Mouse (Mus musculus) heart, embryonic 13.5 days (tissue): ENCODE results near the gene Ubp1. TPM values are rescaled to one million over a fixed set of nuclear protein-coding genes. Genes with fewer than 3 reads are reported as not detected.

Experiments used
- ATAC-seq: fragments of 200-750 bp; cut with Nextera tagmentation; 2 replicates; pipeline ENCODE4 v1.8.0; 2017; ENCODE audit warnings: moderate TSS enrichment; ENCODE audit not compliant: insufficient number of reproducible peaks, low FRiP score, low TSS enrichment; ENCODE audit errors: extremely low read depth
- H3K27ac ChIP-seq: fragments of 300-500 bp; sonication (generic); replicated peaks from 2 replicates; pipeline ENCODE4 v1.5.1; 2015; ENCODE audit warnings: moderate library complexity, mild to moderate bottlenecking, inconsistent platforms
- H3K27me3 ChIP-seq: fragments of 300-500 bp; sonication (generic); replicated peaks from 2 replicates; pipeline ENCODE4 v1.6.1; 2015; ENCODE audit warnings: mild to moderate bottlenecking, inconsistent platforms
- H3K36me3 ChIP-seq: fragments of 300-500 bp; sonication (generic); 2 replicates; pipeline ENCODE4 v1.6.1; 2015; ENCODE audit warnings: mild to moderate bottlenecking, inconsistent platforms
- H3K4me1 ChIP-seq: fragments of 300-500 bp; sonication (generic); 2 replicates; pipeline ENCODE4 v1.6.1; 2015; ENCODE audit warnings: inconsistent platforms
- H3K4me2 ChIP-seq: fragments of 300-500 bp; sonication (generic); 2 replicates; pipeline ENCODE4 v1.6.1; 2015; ENCODE audit warnings: inconsistent platforms, mild to moderate bottlenecking, moderate library complexity
- H3K4me3 ChIP-seq: fragments of 300-500 bp; sonication (generic); 2 replicates; pipeline ENCODE4 v1.5.1; 2015; ENCODE audit warnings: moderate library complexity, mild to moderate bottlenecking, inconsistent platforms
- H3K9ac ChIP-seq: fragments of 300-500 bp; sonication (generic); 2 replicates; pipeline ENCODE4 v1.6.1; 2015; ENCODE audit warnings: inconsistent platforms, mild to moderate bottlenecking, moderate library complexity
- H3K9me3 ChIP-seq: fragments of 300-500 bp; sonication (generic); 2 replicates; pipeline ENCODE4 v1.6.1; 2016; ENCODE audit warnings: inconsistent platforms
- WGBS: fragments of 180-500 bp; shearing (Covaris S2); methylation state at CpG from one replicate; pipeline ENCODE4 v1.1.7; 2015; ENCODE audit warnings: mixed read lengths; 5-methylcytosine and 5-hydroxymethylcytosine counted together
- polyA plus RNA-seq: library from polyadenylated mRNA; unstranded; fragments of >200 nt; fragmentation: Nextera tagmentation; extraction: Ambion mirVana; gene quantifications from 2 replicates; pipeline ENCODE4 v1.2.1, GENCODE M21; 2015

Ubp1 gene
- polyA plus RNA-seq, 1 experiment from 2014 or later = 21.1 TPM

DNA sequence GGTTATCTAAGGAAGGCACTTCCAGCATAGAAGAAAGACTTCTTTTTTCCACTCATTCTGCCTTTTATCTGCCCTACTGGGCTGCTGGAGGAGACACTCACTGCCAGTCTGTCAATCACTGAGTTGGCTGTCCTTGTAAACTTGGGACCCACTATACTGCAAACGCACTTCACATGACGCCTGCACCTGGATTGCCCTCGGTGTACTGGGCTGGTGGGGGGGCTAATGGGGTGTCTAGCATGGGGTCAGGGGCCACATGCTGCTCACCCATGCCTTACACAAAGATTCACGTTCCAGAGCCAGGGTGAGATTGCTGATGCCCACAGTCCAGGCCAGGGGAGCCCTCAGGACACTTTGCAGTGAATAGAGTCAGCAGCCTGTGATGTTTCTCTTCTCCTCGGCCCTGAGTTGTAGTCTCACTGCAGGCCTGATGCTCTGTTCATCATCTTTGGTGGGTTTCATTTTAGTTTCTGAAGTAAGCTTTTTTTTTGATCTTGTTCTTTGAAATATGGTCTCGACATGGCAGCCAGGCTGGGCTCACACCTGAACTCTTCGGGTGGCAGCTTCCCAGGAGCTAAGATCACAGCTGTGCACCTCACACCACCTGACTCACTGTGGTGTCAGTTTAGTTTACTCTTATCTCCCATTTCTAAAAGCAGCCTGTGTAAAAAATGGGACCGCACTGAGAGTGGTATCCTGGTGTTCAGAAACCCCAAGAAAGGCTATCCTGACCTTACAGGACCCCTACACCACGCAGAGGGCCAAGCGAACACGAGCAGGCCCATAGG, 52.3 kb downstream of the Ubp1 start:
- no peak overlapping the region for H3K27ac ChIP-seq

DNA sequence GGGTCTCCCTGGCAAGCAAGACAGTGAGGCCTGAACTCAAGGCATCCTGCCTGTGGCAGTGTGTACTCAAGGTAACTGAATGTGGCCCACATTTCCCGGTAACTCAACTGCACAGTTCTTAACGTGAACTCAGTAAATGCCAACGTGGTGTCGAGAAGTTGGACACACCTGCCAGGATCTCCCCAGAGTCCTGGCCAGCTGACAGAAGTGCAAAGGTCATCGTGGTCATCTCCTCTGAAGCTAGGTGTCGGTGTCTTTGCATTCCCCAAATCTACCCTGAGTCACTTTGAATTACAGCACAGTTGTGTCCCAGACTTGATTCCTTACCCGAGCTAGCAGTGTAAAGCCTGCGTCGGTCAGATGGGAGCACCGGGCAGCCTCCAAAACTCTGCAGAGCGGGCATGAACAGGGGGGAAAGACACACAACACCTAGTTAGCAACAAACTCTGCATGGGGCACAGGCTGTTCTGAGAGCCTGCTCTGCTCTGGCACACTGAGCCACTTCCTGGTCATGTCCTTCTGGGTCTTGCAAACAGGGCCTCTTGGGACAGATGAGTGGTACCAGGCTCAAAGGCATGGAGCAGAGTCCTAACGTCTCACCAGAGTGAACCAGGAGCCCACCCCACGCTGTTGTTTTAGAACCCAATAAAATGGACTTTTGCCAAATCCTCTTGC, 54.3 kb downstream of the Ubp1 start:
- Histone ChIP-seq H3K4me3 (no peak overlapping the region), H3K36me3 (no peaks in the 10 kb centered on the region), H3K4me2 (no peak overlapping the region), H3K27ac (no peak overlapping the region), H3K9me3 (no peaks in the 10 kb centered on the region), H3K4me1 (peaks cover 43% of the 10 kb centered on the region), H3K27me3 (peaks cover 6% of the 10 kb centered on the region; the same call in 1 of the 2 replicates), H3K9ac (no peak overlapping the region)
- 79% methylated on average over 13 of the region's 13 CpGs for WGBS
- ATAC-seq = no peak; the same call in 1 of the 2 replicates

More for the DNA sequence above, 52.3 kb downstream of the Ubp1 start:
- Histone ChIP-seq H3K9ac (no peak overlapping the region), H3K9me3 (no peaks in the 10 kb centered on the region), H3K4me2 (no peak overlapping the region), H3K27me3 (no peaks in the 10 kb centered on the region), H3K4me1 (peaks cover 44% of the 10 kb centered on the region), H3K4me3 (no peak overlapping the region), H3K36me3 (peaks cover 19% of the 10 kb centered on the region)
- no peak for ATAC-seq
- 73% methylated on average over 11 of the region's 11 CpGs for WGBS

DNA sequence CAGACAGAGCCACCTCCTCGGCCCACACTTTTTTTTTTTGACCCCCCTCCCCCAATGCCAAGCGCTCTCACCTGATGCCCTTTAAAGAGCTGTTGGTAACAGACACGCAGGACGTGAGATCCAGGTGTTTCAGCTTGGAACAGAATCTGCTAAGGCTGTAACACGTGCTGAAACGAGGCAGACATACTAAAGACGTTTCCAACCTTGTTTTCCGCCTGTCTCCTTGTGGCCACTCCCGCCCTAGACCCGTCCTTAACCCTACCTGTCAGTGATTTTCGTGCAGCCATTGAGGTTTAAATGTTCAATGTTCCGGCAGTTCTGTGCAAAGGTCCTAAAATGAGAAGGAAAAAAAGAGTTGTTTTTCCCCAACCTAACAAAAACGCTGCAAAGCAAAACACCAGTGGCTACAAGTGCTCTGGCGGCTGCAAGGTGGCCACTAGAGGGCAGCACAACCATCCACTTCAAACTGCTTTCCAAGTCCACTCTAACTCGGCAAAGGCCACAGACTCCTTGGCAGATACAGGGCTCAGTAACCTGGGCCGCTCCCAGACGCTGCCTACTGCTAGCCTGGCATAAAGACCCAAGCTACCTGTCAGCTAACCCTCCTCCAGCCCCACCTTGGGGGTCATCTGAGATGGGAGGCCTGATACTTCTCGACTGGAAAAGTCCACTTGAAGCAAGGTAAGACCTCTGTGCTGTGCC, 60.0 kb downstream of the Ubp1 start:
- Histone ChIP-seq H3K27me3 (peaks cover 6% of the 10 kb centered on the region; the same call in 1 of the 2 replicates), H3K4me1 (peaks cover 2% of the 10 kb centered on the region; the same call in 1 of the 2 replicates), H3K4me3 (peak overlapping the region; percentile 37), H3K9me3 (no peaks in the 10 kb centered on the region), H3K4me2 (peak overlapping the region; percentile 67), H3K9ac (peak overlapping the region; percentile 72), H3K36me3 (no peaks in the 10 kb centered on the region), H3K27ac (no peak overlapping the region)
- WGBS = 23% methylated on average over 18 of the region's 18 CpGs
- no peak for ATAC-seq

DNA sequence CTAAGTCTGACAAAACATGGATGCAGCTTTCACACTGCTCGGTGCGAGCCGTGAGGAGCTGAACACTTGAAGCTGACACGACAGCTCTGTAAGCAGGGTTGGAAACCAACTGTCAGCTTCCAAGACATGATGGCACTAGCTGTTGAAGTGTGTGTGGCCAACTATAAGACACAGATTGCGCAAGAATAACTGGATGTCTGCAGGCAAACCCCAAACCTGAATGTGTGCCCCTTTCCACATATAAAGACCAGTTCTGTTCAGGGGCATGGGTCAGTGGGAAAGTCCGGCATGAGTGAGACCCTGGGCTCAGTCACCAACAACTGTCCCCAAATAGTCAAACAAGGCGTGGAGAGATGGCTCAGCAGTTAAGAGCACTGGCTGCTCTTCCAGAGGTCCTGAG, 62.1 kb downstream of the Ubp1 start:
- Histone ChIP-seq H3K9ac (no peak overlapping the region), H3K27me3 (peaks cover 6% of the 10 kb centered on the region; the same call in 1 of the 2 replicates), H3K9me3 (no peaks in the 10 kb centered on the region), H3K4me3 (no peak overlapping the region), H3K36me3 (no peaks in the 10 kb centered on the region), H3K27ac (no peak overlapping the region), H3K4me2 (no peak overlapping the region), H3K4me1 (no peaks in the 10 kb centered on the region)
- WGBS = 78% methylated on average over 7 of the region's 7 CpGs
- no peak for ATAC-seq

DNA sequence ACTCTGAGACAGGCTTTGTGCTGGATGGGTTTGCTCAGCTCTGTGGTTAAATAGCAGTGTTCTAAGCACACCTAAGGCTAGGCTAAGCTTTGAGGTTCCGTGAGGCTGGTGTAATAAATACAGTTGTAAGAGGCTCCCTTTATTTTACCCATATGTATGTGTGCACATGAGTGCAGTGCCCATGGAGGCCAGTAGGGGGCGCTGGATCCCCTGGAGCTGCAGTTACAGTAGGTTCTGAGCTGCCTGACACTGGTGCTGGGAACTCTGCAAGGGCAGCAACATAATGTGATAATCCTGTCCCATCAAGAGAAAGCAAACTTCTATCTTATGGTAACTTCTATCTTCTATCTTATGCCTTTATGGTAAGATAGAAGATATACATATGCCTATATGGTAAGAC, 67.6 kb downstream of the Ubp1 start:
- Histone ChIP-seq H3K27me3 (no peaks in the 10 kb centered on the region), H3K9ac (no peak overlapping the region), H3K4me3 (no peak overlapping the region), H3K36me3 (0 out of 2 replicates have a peak, but pooled peaks cover 3% of the 10 kb centered on the region), H3K9me3 (no peaks in the 10 kb centered on the region), H3K4me1 (no peaks in the 10 kb centered on the region), H3K27ac (no peak overlapping the region), H3K4me2 (no peak overlapping the region)
- 47% methylated on average over 2 of the region's 2 CpGs for WGBS
- no peak for ATAC-seq

DNA sequence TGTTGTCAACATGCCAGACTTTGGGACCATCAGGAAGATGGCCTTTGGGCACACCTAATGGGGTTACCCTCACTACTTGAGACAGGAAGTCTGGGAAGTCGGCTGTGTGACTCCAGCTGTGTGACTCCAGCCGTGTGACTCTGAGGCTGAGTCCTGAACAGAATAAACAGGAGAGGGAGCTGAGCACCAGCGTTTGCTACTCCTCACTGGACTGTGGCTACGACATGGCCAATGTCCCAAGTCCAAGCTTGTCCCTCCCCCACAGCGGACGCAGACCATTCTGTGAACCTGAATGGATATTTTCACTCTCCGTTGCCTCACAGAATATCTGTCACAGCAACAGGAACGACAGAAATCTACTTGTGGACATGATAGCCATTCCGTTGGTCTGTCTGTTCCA, 76.1 kb downstream of the Ubp1 start:
- 66% methylated on average over 9 of the region's 9 CpGs for WGBS
- Histone ChIP-seq H3K36me3 (0 out of 2 replicates have a peak, but pooled peaks cover 3% of the 10 kb centered on the region), H3K4me1 (no peaks in the 10 kb centered on the region), H3K4me3 (no peak overlapping the region), H3K9me3 (no peaks in the 10 kb centered on the region), H3K9ac (no peak overlapping the region), H3K27me3 (no peaks in the 10 kb centered on the region), H3K27ac (no peak overlapping the region), H3K4me2 (no peak overlapping the region)
- ATAC-seq = no peak

DNA sequence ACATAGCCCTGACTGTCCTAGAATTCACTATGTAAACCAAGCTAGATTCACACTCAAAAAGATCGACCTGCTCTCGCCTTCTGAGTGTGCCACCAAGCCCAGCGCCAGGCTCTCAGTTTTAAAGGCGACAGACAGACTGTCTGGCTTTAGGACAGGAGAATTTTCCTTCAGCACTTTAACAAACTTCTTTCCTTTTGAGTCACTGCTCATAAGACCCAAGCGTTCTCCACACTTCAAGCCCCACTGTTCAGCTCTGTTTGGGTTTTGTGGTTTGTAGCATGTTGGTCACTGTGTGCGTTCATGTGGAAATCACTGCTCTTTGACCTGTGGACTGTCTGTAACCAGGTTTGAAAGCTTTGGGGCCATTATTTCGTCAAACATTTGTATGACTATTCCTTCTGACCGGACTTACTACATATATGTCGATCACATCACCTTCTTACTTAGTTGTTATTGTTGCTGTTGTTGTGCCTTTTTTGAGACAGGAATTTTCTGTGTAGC, 77.2 kb downstream of the Ubp1 start:
- H3K27ac ChIP-seq = no peak overlapping the region
- H3K4me1 ChIP-seq = no peaks in the 10 kb centered on the region
- H3K4me3 ChIP-seq = no peak overlapping the region
- no peaks in the 10 kb centered on the region for H3K36me3 ChIP-seq
- H3K27me3 ChIP-seq = no peaks in the 10 kb centered on the region
- no peak overlapping the region for H3K9ac ChIP-seq
- no peaks in the 10 kb centered on the region for H3K9me3 ChIP-seq
- H3K4me2 ChIP-seq = no peak overlapping the region
- ATAC-seq = no peak
- 84% methylated on average over 9 of the region's 9 CpGs for WGBS

DNA sequence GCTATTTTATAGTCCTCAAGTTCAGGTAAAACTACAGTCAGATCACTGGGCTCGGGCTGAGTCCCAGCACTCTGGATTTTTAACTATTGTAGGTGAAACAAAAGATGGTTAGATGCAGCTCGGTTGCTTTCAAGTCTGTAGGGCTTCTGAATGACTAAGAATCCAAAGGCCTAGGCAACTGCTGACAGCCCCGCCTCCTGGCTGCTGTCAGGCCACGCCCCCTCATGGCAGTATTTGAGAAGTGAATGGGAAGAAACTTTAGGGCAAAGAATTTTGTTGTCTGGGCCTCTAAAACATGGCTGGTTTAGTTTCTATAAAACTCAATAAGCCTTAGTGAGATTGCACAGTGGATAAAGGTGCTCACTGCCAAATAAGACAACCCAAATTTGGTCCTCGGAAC, 78.8 kb downstream of the Ubp1 start:
- Histone ChIP-seq H3K27me3 (no peaks in the 10 kb centered on the region), H3K4me2 (peak overlapping the region; percentile 42), H3K4me1 (no peaks in the 10 kb centered on the region), H3K4me3 (no peak overlapping the region), H3K27ac (no peak overlapping the region), H3K9me3 (no peaks in the 10 kb centered on the region), H3K9ac (no peak overlapping the region), H3K36me3 (no peaks in the 10 kb centered on the region)
- 48% methylated on average over 5 of the region's 5 CpGs for WGBS
- ATAC-seq = no peak

DNA sequence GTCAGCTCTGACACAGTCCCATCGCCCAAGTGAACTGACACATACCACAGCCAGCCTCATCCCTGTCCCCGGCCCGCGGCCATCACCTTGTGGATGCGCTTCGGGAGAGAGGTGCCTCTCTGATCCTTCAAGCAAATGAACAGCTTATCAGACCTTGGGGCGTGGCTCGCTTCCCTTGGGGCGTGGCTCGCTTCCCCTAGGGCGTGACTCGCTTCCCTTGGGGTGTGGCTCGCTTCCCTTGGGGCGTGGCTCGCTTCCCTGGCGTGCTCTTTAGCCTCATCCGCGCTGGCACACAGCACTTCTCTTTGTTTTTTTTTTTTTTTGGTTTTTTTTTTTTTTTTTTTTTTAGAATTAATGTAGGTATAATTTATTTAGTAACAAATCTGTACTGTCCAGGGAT, 80.5 kb downstream of the Ubp1 start:
- ATAC-seq = no peak
- Histone ChIP-seq H3K36me3 (no peaks in the 10 kb centered on the region), H3K4me2 (no peak overlapping the region), H3K4me1 (no peaks in the 10 kb centered on the region), H3K9me3 (no peaks in the 10 kb centered on the region), H3K4me3 (no peak overlapping the region), H3K27ac (no peak overlapping the region), H3K9ac (no peak overlapping the region), H3K27me3 (no peaks in the 10 kb centered on the region)
- 45% methylated on average over 18 of the region's 18 CpGs for WGBS

DNA sequence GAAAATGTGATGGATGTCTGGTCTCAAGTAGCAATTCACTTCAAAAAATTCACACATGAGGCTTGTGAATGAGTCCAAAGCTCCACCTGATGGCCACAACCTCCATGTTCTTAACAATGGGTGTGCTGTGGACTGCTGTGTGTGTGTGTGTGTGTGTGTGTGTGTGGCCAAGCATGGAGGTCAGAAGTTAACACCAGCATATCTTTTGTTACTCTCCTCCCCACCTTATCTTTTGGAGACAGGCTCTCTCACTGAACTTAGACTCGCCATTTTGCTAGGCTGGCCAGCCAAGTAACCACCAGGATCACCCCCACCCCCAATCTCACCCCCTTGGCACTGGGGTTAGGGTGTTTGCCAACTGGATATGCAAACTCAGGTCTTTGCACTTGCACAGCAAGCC, 83.3 kb downstream of the Ubp1 start:
- no peak for ATAC-seq
- no peak overlapping the region for H3K27ac ChIP-seq
- WGBS = 62% methylated on average over 1 of the region's 1 CpGs
- H3K4me1 ChIP-seq = no peaks in the 10 kb centered on the region
- no peak overlapping the region for H3K4me3 ChIP-seq
- H3K9ac ChIP-seq = no peak overlapping the region
- H3K4me2 ChIP-seq = no peak overlapping the region
- no peaks in the 10 kb centered on the region for H3K27me3 ChIP-seq
- no peaks in the 10 kb centered on the region for H3K9me3 ChIP-seq
- H3K36me3 ChIP-seq = no peaks in the 10 kb centered on the region

DNA sequence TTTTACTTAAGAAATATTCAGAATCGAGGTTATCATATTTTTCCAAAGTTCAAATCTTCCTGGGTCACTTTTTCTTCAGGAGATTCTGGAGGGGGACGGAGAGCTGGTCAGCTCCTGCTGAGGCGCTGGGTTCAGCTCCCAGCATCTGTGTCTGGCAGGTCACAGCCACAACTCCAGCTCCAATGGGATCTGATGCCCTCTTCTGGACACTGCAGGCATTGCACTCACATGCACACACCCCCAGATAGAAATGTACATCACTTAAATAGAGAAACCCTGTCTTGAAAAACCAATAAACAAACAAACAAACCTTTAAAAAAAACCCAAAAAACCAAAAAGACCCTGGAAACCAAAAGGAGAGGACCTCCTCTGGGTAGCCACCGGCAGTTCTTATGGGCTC, 85.0 kb downstream of the Ubp1 start:
- ATAC-seq = no peak
- Histone ChIP-seq H3K9ac (no peak overlapping the region), H3K4me2 (no peak overlapping the region), H3K9me3 (no peaks in the 10 kb centered on the region), H3K27ac (no peak overlapping the region), H3K27me3 (no peaks in the 10 kb centered on the region), H3K4me3 (no peak overlapping the region), H3K4me1 (no peaks in the 10 kb centered on the region), H3K36me3 (no peaks in the 10 kb centered on the region)
- 75% methylated on average over 4 of the region's 4 CpGs for WGBS
